Mouse (Mus musculus) lung, postnatal 14 days (tissue): ENCODE measurements around the gene Setdb2.

Source experiments
- DNase-seq: peaks from one replicate; pipeline ENCODE4 v3.0.0; 2021

Gene Setdb2

GRCm38 (mm10) chr14:59366386-59367105, 74.1 kb downstream of the Setdb2 start:
- peak; percentile 2 for DNase-seq

DNA sequence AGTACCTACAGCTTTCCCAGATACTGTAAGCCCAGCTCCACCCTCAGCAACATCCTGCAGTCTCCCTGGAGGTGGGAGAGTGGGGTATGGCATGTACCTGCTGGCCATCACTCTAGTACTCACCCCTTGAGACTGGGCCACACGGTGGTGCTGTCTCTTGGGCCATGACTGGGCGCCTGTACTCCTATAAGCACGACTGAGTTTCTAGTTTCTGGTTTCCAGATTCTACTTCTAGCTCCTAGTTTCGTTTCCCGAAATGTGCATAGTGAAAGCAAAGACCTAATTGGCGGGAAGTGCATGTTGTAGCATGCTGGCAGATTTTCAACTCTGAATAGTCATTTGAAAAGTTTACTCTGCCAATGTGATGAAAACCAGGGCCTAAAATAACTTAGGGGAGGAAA, 75.4 kb downstream of the Setdb2 start, which contains the start of gene Phf11d:
Gene Phf11d (minus strand): TSS at position 227 of the 401 bp plus-strand sequence.
- DNase-seq = peak; percentile 46
